Mouse (Mus musculus) E14TG2a.4 (cell line): Measurements from ENCODE around the gene Mcm8.

Experiments
- H3K27me3 ChIP-seq: 2 replicates; pipeline ENCODE4 v1.6.1; 2014; ENCODE audit warnings: low read length, control low read depth; ENCODE audit not compliant: insufficient read depth
- H3K36me3 ChIP-seq: 2 replicates; pipeline ENCODE4 v1.6.1; 2014; ENCODE audit warnings: low read length, control low read depth; ENCODE audit not compliant: insufficient read depth
- H3K4me1 ChIP-seq: replicated peaks from 2 replicates; pipeline ENCODE4 v1.6.1; 2014; ENCODE audit warnings: low read depth, low read length, control low read depth
- H3K4me3 ChIP-seq: replicated peaks from 2 replicates; pipeline ENCODE4 v1.5.1; 2014; ENCODE audit warnings: mild to moderate bottlenecking, low read length
- H3K9me3 ChIP-seq: 2 replicates; pipeline ENCODE4 v1.6.1; 2014; ENCODE audit warnings: low read length, control low read depth
- CTCF ChIP-seq: conservative IDR thresholded peaks from 2 replicates; pipeline ENCODE4 v1.5.1; 2014; ENCODE audit warnings: low read length
- NANOG ChIP-seq: IDR thresholded peaks from 2 replicates; pipeline ENCODE4 v1.6.1; 2014; ENCODE audit warnings: borderline replicate concordance, low read length, mixed read lengths
- POU5F1 ChIP-seq: IDR thresholded peaks from 2 replicates; pipeline ENCODE4 v1.6.1; 2014; ENCODE audit warnings: low read length, borderline replicate concordance

Mcm8 gene

GRCm38 (mm10) chr2:132841071-132841470 is 25.1 kb downstream of the Mcm8 start:
- Histone ChIP-seq H3K27me3 (no peaks in the 10 kb centered on the region), H3K4me1 (peaks cover 3% of the 10 kb centered on the region; the same call in 1 of the 2 replicates), H3K9me3 (no peaks in the 10 kb centered on the region), H3K36me3 (peaks cover 76% of the 10 kb centered on the region), H3K4me3 (no peak overlapping the region)
- no peak for TF ChIP-seq NANOG
- TF ChIP-seq POU5F1 = no peak
- TF ChIP-seq CTCF = no peak

GRCm38 (mm10) chr2:132846407-132847358 is 30.7 kb downstream of the Mcm8 start, which contains the start of gene Crls1:
TSS of gene Crls1 (plus strand) at chr2:132846666.
- Histone ChIP-seq H3K27me3 (no peaks in the 10 kb centered on the region), H3K4me3 (peak within 1 kb of the TSS; percentile 89), H3K36me3 (peaks cover 51% of the 10 kb centered on the region), H3K4me1 (peaks cover 49% of the 10 kb centered on the region), H3K9me3 (no peaks in the 10 kb centered on the region)
- TF ChIP-seq NANOG (no peak), CTCF (peak; percentile 61)

GRCm38 (mm10) chr2:132847581-132847980 is 31.6 kb downstream of the Mcm8 start:
- peak overlapping the region; percentile 89 for H3K4me3 ChIP-seq
- peaks cover 57% of the 10 kb centered on the region for H3K4me1 ChIP-seq
- H3K27me3 ChIP-seq = no peaks in the 10 kb centered on the region
- peaks cover 51% of the 10 kb centered on the region for H3K36me3 ChIP-seq
- H3K9me3 ChIP-seq = no peaks in the 10 kb centered on the region
- TF ChIP-seq NANOG (no peak), CTCF (no peak), POU5F1 (no peak)

GRCm38 (mm10) chr2:132848361-132848760 is 32.4 kb downstream of the Mcm8 start:
- no peak overlapping the region; the same call in 1 of the 2 replicates for H3K4me3 ChIP-seq
- H3K4me1 ChIP-seq = peaks cover 64% of the 10 kb centered on the region
- no peaks in the 10 kb centered on the region for H3K9me3 ChIP-seq
- TF ChIP-seq POU5F1 (no peak), NANOG (no peak), CTCF (no peak)
- H3K27me3 ChIP-seq = no peaks in the 10 kb centered on the region
- H3K36me3 ChIP-seq = peaks cover 43% of the 10 kb centered on the region

- TF ChIP-seq CTCF = no peak
- TF ChIP-seq POU5F1 = no peak
- no peak for TF ChIP-seq NANOG
- Histone ChIP-seq H3K36me3 (peaks cover 43% of the 10 kb centered on the region), H3K4me3 (no peak overlapping the region), H3K4me1 (peaks cover 64% of the 10 kb centered on the region), H3K9me3 (no peaks in the 10 kb centered on the region), H3K27me3 (no peaks in the 10 kb centered on the region)
These were observed 33.2 kb downstream of the Mcm8 start for GRCm38 (mm10) chr2:132849141-132849540.

GRCm38 (mm10) chr2:132853051-132853450 is 37.1 kb downstream of the Mcm8 start:
- H3K9me3 ChIP-seq = no peaks in the 10 kb centered on the region
- no peaks in the 10 kb centered on the region for H3K27me3 ChIP-seq
- peaks cover 53% of the 10 kb centered on the region for H3K4me1 ChIP-seq
- no peak for TF ChIP-seq NANOG
- TF ChIP-seq POU5F1 = no peak
- TF ChIP-seq CTCF = no peak
- no peak overlapping the region for H3K4me3 ChIP-seq
- H3K36me3 ChIP-seq = peaks cover 46% of the 10 kb centered on the region

- H3K9me3 ChIP-seq = no peaks in the 10 kb centered on the region
- no peaks in the 10 kb centered on the region for H3K27me3 ChIP-seq
- peaks cover 23% of the 10 kb centered on the region for H3K4me1 ChIP-seq
- no peak for TF ChIP-seq POU5F1
- TF ChIP-seq CTCF = no peak
- peaks cover 24% of the 10 kb centered on the region for H3K36me3 ChIP-seq
- no peak overlapping the region for H3K4me3 ChIP-seq
These were observed 40.4 kb downstream of the Mcm8 start for GRCm38 (mm10) chr2:132856333-132856732.

GRCm38 (mm10) chr2:132860435-132860834 is 44.5 kb downstream of the Mcm8 start:
- no peaks in the 10 kb centered on the region for H3K27me3 ChIP-seq
- H3K36me3 ChIP-seq = peaks cover 16% of the 10 kb centered on the region
- H3K9me3 ChIP-seq = no peaks in the 10 kb centered on the region
- peaks cover 5% of the 10 kb centered on the region; the same call in 1 of the 2 replicates for H3K4me1 ChIP-seq
- no peak overlapping the region for H3K4me3 ChIP-seq
- TF ChIP-seq NANOG = no peak
- TF ChIP-seq CTCF = no peak
- no peak for TF ChIP-seq POU5F1
